Mouse (Mus musculus) heart, adult 8-10 months (tissue): ENCODE measurements around the gene Ces1h. TPM values are rescaled to one million over a fixed set of nuclear protein-coding genes. Genes with fewer than 3 reads are reported as not detected.
"Not testable (repeated sequence)": the region's sequence is repeated elsewhere in the genome, so short reads cannot be mapped to it uniquely, and the experiment has no call there.

Experiments
- DNase-seq: peaks from one replicate; pipeline ENCODE4 v3.0.0; 2022; ENCODE audit warnings: low spot score
- total RNA-seq, 4 experiments: library from RNA; stranded (reverse); gene quantifications; 2 replicates each; pipeline ENCODE4 v1.2.4; 2022

Ces1h gene
- not detected for total RNA-seq

GRCm38 (mm10) chr8:93379625-93380024 lies at the start of gene Ces1h:
TSS of gene Ces1h (minus strand) at chr8:93379725.
- no peak for DNase-seq

DNA sequence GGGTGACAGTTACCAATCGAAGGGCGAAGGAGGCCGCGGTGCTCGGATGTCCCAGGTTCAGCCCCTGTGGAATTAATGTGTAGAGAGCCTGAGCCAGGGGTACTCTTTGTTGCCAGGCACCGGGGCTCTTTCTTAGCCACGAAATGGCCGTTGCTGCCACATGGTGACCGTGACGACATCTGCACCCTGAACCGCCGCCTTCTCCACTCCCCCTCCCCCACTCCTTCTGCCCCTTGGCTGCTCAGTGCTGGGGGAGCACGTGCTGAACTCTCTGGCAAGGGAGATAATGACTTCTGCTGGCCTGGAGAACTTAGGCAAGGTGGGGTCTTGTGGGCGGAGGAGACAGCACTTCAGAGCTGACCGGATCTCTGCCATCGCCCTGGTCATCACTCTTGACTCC lies 47.7 kb upstream of the Ces1h start:
- DNase-seq: no peak

GRCm38 (mm10) chr8:93415387-93415786 lies 35.9 kb upstream of the Ces1h start:
- DNase-seq: no peak

GRCm38 (mm10) chr8:93408830-93409229 lies 29.3 kb upstream of the Ces1h start:
- DNase-seq: no peak

- no peak for DNase-seq
Observed at GRCm38 (mm10) chr8:93399698-93400097, 20.2 kb upstream of the Ces1h start.

GRCm38 (mm10) chr8:93398044-93398443 lies 18.5 kb upstream of the Ces1h start:
- peak; percentile 13 for DNase-seq

- not testable (repeated sequence) for DNase-seq
Observed at GRCm38 (mm10) chr8:93394079-93394619, 14.6 kb upstream of the Ces1h start.

- DNase-seq: no peak
Observed at GRCm38 (mm10) chr8:93369481-93369880, 10.0 kb downstream of the Ces1h start.

GRCm38 (mm10) chr8:93360113-93360512 lies 19.4 kb downstream of the Ces1h start:
- no peak for DNase-seq

DNA sequence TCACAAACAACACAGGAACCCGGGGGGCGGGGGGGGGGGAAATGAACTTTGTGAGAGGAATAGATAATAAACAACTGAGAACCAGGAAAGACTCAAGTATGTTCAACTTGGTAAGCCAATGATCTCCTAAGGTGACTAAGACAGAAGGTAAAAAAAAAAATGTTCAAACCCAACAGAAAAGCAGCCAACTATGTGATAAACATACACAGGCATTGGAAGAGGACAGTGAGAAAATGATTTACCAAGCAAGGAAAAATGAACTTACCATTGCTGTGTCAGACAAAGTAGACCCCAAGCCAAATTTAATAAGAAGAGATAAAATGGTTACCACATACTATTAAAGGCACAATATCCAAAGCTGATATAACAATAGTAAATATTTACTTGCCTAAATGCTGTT lies 40.0 kb downstream of the Ces1h start:
- DNase-seq: no peak

DNA sequence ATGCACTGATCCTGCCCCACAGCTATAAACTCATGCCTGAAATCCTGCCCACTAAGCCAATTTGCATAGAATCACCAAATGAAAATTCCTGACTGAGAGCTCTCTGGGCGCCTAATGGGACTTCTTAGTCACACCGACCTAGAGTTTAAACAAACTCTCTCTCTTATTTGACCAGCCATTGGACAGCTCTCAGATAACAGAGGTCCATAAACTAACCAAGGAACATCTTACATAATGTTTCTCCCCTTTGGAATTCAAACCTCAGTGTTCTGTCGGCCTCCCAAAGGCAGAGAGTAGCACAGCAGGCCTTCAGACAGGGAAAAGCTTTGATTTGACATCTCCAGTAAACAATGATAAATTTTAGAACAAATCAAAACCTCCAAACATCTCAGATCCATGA lies 42.3 kb downstream of the Ces1h start, which contains the start of gene Ces1g:
Gene Ces1g, minus strand, starts transcription at position 102 of the 400 bp plus-strand sequence.
- DNase-seq: no peak

GRCm38 (mm10) chr8:93332703-93333102 lies 46.8 kb downstream of the Ces1h start:
- DNase-seq: no peak

DNA sequence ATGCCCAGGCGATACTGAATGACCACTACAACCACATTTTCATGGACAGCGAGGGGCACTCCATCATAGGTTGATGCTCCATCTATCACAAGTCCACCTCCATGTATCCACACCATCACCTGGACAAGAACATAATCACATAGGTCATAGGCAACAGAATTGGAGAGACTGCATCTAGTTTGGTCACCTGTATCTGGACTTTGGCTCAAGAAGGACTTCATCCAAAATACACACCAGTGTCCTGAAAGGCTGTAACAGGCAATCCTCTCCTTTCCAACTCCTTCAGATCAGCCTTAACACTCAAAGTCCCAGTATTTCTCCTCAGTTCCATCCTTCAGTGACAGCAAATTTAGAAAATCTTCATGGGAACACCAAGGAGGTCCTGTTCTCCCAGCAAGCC lies 48.4 kb downstream of the Ces1h start:
- no peak for DNase-seq

DNA sequence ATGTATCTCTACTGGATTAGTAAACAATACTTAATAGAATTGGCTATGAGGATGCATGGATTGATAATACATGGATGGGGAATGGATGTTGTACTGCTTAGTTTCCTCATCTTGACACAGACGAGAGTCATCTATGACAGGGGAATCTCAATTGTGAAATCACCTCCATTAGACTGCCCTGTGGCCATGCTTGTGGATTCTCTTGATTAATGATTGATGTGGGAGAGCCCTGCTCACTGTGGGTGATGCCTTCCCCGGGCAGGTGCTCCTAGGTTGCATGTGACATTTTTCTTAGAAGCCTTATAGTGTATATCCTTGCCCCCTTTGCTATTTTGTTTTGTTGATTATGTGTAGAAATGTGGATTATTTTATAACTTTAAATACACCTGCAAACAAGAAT lies 54.4 kb downstream of the Ces1h start:
- no peak for DNase-seq

DNA sequence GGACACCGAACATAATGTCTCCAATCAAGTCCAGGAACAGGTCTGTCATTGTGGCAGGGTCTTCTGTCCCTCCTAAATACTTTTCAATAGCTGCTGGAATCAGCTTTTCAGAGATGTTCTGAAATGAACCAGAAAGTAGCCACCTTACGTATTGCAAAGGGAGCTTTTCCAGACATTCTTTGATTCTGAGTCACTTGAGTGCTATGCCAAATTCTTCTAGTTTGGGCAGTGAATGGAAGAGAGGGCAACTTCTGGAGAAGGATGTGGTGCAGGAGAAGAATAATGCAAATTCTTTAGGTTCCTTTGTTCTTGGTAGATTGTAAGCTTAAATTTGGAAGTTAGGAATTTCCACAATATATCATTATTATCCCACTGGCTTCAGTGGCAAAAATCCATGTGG lies 62.5 kb downstream of the Ces1h start:
- no peak for DNase-seq

GRCm38 (mm10) chr8:93315557-93315956 lies 64.0 kb downstream of the Ces1h start:
- no peak for DNase-seq

Other genes with a start within 250 kb of the Ces1h start
- gene Ces1c, start 248.4 kb downstream of the Ces1h start, total RNA-seq: not detected
- 100 to 1,000 TPM; 274 to 413 (median 315) TPM for gene Ces1d, start 181.9 kb downstream of the Ces1h start, total RNA-seq
- 1 to 10 TPM in 1 of 4 experiments, under 1 TPM in 3; 0.49 to 1.3 (median 0.81) TPM for gene Ces1e, start 150.1 kb downstream of the Ces1h start, total RNA-seq
- 1 to 10 TPM in 1 of 4 experiments, under 1 TPM in 3; 0.25 to 1.2 (median 0.57) TPM for gene Ces1f, start 100.0 kb downstream of the Ces1h start, total RNA-seq
- gene Ces1g, start 42.4 kb downstream of the Ces1h start, total RNA-seq: under 1 TPM in 1 of 4 experiments, not detected in 3; 0.19 TPM
- gene Ces5a, start 156.1 kb upstream of the Ces1h start, total RNA-seq: not detected